Mouse (Mus musculus) lung, postnatal 0 days (tissue): ENCODE data around the gene Sh3rf1.

Experiments
- CTCF ChIP-seq: IDR thresholded peaks from 2 replicates; pipeline ENCODE4 v1.5.1; 2016; ENCODE audit warnings: antibody characterized with exemption, mild to moderate bottlenecking
- EP300 ChIP-seq: IDR thresholded peaks from 2 replicates; pipeline ENCODE4 v1.6.1; 2016; ENCODE audit warnings: antibody characterized with exemption, mild to moderate bottlenecking, control low read depth

- TF ChIP-seq CTCF (no peak), EP300 (no peak)
Measured at GRCm38 (mm10) chr8:61378847-61379698, 155.4 kb downstream of the Sh3rf1 start.
